Mouse (Mus musculus) leukemia stem cell, adult 10-12 weeks (primary cell): ENCODE measurements around the gene Sh2d3c. TPM values are rescaled to one million over a fixed set of nuclear protein-coding genes. Genes with fewer than 3 reads are reported as not detected.

Source experiments
- polyA plus RNA-seq: library from polyadenylated mRNA; stranded (reverse); fragments of >175 nt; gene quantifications from 2 replicates; pipeline ENCODE4 v1.2.3, GENCODE M21; 2012; ENCODE audit warnings: low replicate concordance

Gene Sh2d3c
- polyA plus RNA-seq, result 29.1 and 30.6 TPM in 2 replicates

DNA sequence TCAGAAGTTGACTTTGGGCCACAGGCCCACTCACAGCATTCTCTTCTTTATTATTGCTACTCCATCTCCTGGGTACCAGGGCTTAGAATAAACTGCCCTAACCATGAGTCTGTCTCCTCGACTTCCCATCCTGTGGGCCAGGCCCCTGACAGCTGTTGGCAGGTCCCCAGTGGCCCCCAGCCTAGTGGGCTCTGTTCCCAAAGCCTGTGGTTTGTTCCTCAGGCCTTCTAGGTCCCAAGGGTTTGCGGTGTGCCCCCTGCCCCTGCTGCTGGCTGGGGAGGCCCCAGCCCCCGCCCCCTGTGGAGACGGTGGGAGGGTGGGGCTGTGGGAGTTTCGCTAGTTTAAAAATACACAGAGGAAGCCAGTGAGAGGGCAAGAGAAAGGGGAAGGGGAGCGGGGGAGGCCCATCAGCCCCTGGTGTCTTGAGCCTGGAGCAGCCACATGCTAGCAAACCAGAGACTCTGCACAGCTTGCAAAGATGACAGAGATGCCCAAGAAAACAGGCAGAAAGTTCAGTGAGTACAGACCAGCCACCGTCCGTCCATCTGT, at the start of gene Sh2d3c:
TSS of gene Sh2d3c (plus strand) at position 375 of the 549 bp plus-strand sequence.

DNA sequence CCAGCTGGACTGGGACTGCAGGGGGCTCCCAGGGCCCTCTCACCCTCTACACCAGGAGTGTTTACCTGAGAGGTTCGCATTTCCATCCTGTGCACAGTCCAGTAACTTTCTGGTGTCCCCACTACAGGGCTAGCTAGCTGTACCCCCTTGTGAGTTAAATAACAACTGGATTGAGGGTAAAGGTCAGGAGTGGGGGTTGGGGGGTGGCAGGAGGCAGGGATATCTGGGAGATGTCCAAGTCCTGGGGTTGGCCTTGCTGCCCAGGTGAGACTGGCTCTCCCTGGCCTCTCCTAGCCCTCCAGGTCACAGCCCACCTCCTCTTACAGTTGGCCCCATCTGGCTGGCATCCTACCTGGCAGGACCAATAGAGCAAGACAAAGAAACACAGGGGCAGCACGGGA, 16.8 kb upstream of the Sh2d3c start, which contains the start of gene Fpgs:
TSS of gene Fpgs (minus strand) at position 125 of the 401 bp plus-strand sequence.

DNA sequence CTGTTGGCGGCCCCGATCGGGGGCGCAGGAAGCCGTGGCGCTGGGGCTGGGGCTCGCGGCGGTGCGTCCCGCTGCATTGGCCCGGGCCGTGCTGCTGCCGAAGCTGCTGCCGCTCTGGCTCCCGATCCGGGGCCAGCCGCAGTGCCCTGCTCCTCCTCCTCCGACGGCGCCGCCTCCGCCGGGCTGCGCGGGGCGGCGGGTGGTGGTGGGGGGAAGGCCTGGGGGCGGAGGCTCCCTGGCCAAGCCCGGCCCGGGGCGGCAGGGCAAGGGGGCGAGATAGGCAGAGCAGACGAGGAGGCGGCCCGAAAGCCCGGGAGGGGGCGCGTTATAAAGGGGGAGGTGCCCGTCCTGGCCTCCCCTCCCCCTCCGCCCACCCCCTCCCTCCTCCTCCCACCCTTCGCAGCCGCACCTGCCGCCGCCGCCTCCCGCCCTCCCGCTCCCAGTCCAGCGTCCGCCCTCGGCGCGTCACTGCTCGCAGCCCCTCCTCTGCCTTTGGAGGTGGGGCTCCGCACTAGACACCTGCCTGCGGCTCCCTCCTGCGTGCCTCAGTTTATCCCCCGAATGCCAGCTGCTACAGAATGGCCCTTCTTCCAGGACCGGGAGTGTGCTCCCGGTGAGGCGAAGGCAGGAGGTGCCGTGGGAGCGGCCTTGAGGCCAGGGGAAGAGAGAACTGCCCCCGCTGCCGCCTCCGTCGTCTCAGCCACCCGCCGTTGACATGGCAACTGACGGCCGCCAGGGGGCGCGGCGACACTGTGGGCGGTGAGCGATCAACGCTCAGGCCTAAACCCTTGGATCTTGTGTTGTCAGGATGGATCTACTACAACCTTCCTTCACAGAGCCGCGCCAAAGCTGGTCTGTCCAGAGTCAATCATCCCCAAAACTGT, 7.7 kb upstream of the Sh2d3c start, which contains the start of gene Cdk9:
TSS of gene Cdk9 (minus strand) at position 143 of the 884 bp plus-strand sequence.

DNA sequence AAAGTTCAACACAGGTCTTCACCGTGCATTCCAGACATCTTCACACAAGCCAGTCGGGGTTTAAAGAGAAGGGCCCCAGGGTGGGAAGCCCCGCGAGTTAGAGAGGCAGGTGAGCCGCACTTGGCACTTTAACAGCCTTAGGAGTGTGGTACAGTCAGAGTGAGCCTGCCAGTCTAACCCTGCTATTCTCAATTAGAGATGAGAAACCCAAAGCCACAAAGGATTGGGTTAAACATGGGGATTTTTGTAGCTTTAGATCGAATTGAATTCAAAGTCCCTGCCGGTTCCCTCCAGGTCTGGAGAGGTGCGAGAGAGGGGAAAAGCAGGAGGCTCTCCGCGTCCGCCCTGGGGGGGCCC, 20.0 kb downstream of the Sh2d3c start, which contains the start of gene 6330409D20Rik:
TSS of gene 6330409D20Rik (minus strand) at position 101 of the 357 bp plus-strand sequence.

DNA sequence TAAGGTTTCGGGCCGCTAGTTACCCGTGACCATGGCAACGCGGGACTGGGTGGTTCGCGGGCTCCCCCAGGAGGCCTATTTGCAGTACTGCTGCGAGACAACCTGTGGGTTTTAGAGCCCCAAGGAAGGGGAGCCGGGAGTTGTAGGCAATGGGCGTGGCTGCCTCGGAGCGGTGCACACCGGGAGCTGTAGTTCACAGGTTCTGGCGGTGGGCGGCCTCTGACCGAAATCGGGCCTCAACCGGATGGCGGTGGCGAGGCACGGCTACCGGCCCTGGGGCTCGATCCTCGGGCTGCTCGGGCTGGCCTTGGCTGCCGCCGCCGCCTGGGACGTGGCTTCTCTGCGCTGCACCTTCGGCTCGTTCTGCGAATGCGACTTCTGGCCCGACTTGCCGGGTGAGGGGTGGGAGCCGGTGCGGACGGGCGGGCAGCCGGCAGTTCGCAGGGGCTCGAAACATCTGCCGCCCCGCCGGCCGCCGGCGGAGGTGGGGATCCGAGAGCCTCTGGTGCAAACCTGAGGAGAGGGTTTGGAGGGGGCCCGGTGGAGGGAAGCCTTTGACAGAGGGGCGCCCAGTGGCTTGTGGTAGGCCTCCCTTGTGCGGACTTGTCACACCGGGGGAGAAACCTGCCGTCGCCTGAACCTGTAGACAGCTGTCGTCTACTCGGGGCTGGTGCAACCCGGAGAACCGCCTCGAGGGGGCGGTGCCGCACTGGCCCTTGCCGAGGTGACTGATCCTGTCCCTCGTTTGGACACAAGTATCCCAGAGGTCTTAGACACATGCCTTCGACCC, 36.4 kb downstream of the Sh2d3c start, which contains the start of gene Tor2a:
TSS of gene Tor2a (plus strand) at position 179 of the 790 bp plus-strand sequence.

DNA sequence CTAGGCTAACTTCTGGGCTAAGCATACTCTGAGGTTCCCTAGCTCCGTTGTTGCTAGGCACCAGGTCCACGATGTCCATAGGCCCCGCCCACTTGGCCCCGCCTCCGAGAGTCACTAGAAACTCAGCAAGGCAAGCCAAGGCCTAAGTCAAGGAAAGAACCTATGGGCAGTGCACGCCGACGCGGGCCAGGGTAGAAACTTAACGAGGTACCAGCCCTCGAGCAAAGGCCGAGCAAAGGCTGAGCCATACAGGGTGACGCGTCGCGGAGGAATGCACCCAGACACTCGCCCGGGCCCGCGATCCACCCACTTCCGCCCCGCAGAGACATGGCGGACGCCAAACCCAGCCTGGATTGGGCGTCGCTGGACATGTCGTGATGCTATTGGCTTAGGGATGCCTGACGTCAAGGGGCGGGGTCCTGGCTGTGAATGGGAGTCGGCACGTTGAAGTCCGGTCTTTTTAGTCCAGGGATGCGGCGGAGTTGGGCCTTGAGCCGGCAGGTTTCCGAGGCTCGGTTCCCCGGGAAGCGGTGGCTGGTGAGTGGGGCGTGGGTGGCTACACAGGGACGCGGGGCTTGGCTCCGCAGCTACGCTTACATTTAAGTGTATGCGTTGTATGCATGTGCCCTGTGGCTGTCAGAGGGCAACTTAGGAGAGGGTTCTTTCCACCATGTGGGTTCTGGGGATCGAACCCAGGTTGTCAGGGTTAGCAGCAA, 54.7 kb downstream of the Sh2d3c start, which contains the start of the genes Ttc16 and Ptrh1:
TSS of gene Ttc16 (minus strand) at position 275 of the 716 bp plus-strand sequence.
TSS of gene Ptrh1 (plus strand) at position 428 of the 716 bp plus-strand sequence.

DNA sequence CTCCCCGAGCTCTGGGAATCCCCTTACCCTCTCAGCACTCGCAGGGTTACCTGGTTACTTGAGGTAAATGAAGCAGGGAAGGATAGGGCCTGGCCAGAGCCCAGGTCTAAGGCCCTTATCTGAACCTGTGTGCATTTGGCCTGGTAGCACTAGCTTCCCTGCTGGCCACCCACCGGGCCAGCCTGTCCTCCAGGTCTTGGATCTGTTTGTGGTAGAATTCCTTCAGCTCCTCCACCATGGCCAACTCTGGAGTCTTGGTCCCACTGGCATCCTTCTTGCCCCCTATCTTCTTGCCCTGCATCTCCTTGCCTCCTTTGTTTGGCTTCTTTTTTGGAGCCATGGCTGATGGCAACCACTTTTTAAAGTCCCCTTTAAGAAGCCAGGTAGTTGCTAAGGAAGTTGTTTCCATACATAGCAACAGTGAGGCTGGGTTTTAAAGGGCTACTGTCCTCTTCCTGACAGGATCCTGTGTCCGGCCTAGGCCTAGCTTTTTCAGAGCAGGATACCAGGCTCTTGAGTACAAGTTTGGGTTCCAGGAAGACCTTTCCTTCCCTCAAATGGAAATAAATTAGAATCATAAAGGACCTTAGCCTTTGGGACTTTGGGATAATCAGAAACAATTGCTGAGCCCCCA, 63.3 kb downstream of the Sh2d3c start, which contains the start of gene Cfap157:
TSS of gene Cfap157 (minus strand) at position 381 of the 634 bp plus-strand sequence.

Other genes with a start within 250 kb of the Sh2d3c start
- 23.3 and 36.8 TPM in 2 replicates for gene Fam102a, start 185.7 kb upstream of the Sh2d3c start, polyA plus RNA-seq
- 5.0 and 7.4 TPM in 2 replicates for gene Dpm2, start 150.2 kb upstream of the Sh2d3c start, polyA plus RNA-seq
- 0.31 and 1.0 TPM in 2 replicates for gene Pip5kl1, start 146.3 kb upstream of the Sh2d3c start, polyA plus RNA-seq
- gene 9430097D07Rik, start 145.4 kb upstream of the Sh2d3c start, polyA plus RNA-seq, result not detected in 2 replicates
- 41.1 and 44.9 TPM in 2 replicates for gene St6galnac4, start 134.0 kb upstream of the Sh2d3c start, polyA plus RNA-seq
- 39.1 and 52.2 TPM in 2 replicates for gene St6galnac6, start 121.3 kb upstream of the Sh2d3c start, polyA plus RNA-seq
- gene Ak1, start 99.3 kb upstream of the Sh2d3c start, polyA plus RNA-seq, result 1.6 and 2.2 TPM in 2 replicates
- gene Eng, start 74.5 kb upstream of the Sh2d3c start, polyA plus RNA-seq, result 89.9 and 110 TPM in 2 replicates
- gene Fpgs, start 16.9 kb upstream of the Sh2d3c start, polyA plus RNA-seq, result 258 and 389 TPM in 2 replicates
- gene Cdk9, start 8.0 kb upstream of the Sh2d3c start, polyA plus RNA-seq, result 38.8 and 118 TPM in 2 replicates
- gene 6330409D20Rik, start 20.0 kb downstream of the Sh2d3c start, polyA plus RNA-seq, result not detected in 2 replicates
- 43.2 and 120 TPM in 2 replicates for gene Tor2a, start 36.2 kb downstream of the Sh2d3c start, polyA plus RNA-seq
- 0.10 and 0.16 TPM in 2 replicates for gene Ttc16, start 54.6 kb downstream of the Sh2d3c start, polyA plus RNA-seq
- 6.5 and 19.0 TPM in 2 replicates for gene Ptrh1, start 54.7 kb downstream of the Sh2d3c start, polyA plus RNA-seq
- not detected in 2 replicates for gene Cfap157, start 63.4 kb downstream of the Sh2d3c start, polyA plus RNA-seq
- gene Stxbp1, start 126.2 kb downstream of the Sh2d3c start, polyA plus RNA-seq, result 3.1 and 6.5 TPM in 2 replicates
- 10.7 and 18.4 TPM in 2 replicates for gene Fam129b, start 155.1 kb downstream of the Sh2d3c start, polyA plus RNA-seq
- gene Rpl12, start 240.5 kb downstream of the Sh2d3c start, polyA plus RNA-seq, result 749 and 1,306 TPM in 2 replicates
- gene Lrsam1, start 240.6 kb downstream of the Sh2d3c start, polyA plus RNA-seq, result 8.3 and 8.9 TPM in 2 replicates